Mouse (Mus musculus) embryonic fibroblast, embryonic 13.5 days (primary cell): Measurements from ENCODE around the gene Tbc1d14. TPM values are rescaled to one million over a fixed set of nuclear protein-coding genes. Genes with fewer than 3 reads are reported as not detected.

Experiments used
- H3K27ac ChIP-seq: 2 replicates; pipeline ENCODE4 v1.5.1; 2012; ENCODE audit warnings: low read length, control low read depth, inconsistent platforms; ENCODE audit not compliant: insufficient read depth
- H3K4me1 ChIP-seq: 2 replicates; pipeline ENCODE4 v1.6.1; 2011; ENCODE audit warnings: low read length; ENCODE audit not compliant: control insufficient read depth, insufficient read depth
- H3K4me3 ChIP-seq: 2 replicates; pipeline ENCODE4 v1.5.1; 2011; ENCODE audit warnings: mild to moderate bottlenecking, control low read depth, low read length; ENCODE audit not compliant: insufficient read depth
- CTCF ChIP-seq: IDR thresholded peaks from 2 replicates; pipeline ENCODE4 v1.5.1; 2011; ENCODE audit warnings: mild to moderate bottlenecking, control low read depth, low read length, moderate library complexity, borderline replicate concordance; ENCODE audit not compliant: insufficient read depth
- POLR2A ChIP-seq: IDR thresholded peaks from 2 replicates; pipeline ENCODE4 v1.6.1; 2011; ENCODE audit warnings: low read depth, mild to moderate bottlenecking, control low read depth, low read length, moderate library complexity
- polyA plus RNA-seq: library from polyadenylated mRNA; stranded (reverse); fragments of >200 nt; gene quantifications from 2 replicates; pipeline ENCODE4 v1.2.4, GENCODE M21; 2011; ENCODE audit warnings: low read depth; ENCODE audit not compliant: missing spikeins, insufficient read length

Tbc1d14 gene
- polyA plus RNA-seq, 1 experiment, result 26.1 TPM

GRCm38 (mm10) chr5:36570098-36570497 lies 23.0 kb downstream of the Tbc1d14 start:
- TF ChIP-seq CTCF, result no peak
- no peak for TF ChIP-seq POLR2A
- peaks cover 6% of the 10 kb centered on the region for H3K4me1 ChIP-seq
- no peak overlapping the region for H3K4me3 ChIP-seq
- H3K27ac ChIP-seq, result no peak overlapping the region

GRCm38 (mm10) chr5:36568118-36568517 lies 25.0 kb downstream of the Tbc1d14 start:
- H3K27ac ChIP-seq, result no peak overlapping the region
- no peaks in the 10 kb centered on the region for H3K4me1 ChIP-seq
- H3K4me3 ChIP-seq, result no peak overlapping the region
- TF ChIP-seq CTCF, result no peak
- TF ChIP-seq POLR2A, result no peak

- H3K4me3 ChIP-seq, result no peak overlapping the region
- no peaks in the 10 kb centered on the region for H3K4me1 ChIP-seq
- TF ChIP-seq POLR2A (no peak), CTCF (no peak)
- H3K27ac ChIP-seq, result no peak overlapping the region
These were observed 25.4 kb downstream of the Tbc1d14 start for GRCm38 (mm10) chr5:36567627-36568026.

- Histone ChIP-seq H3K4me1 (no peaks in the 10 kb centered on the region), H3K27ac (no peak overlapping the region), H3K4me3 (no peak overlapping the region)
- TF ChIP-seq CTCF, result no peak
- no peak for TF ChIP-seq POLR2A
These were observed 28.5 kb downstream of the Tbc1d14 start for GRCm38 (mm10) chr5:36564530-36564929.

GRCm38 (mm10) chr5:36563741-36564140 lies 29.3 kb downstream of the Tbc1d14 start:
- Histone ChIP-seq H3K27ac (no peak overlapping the region), H3K4me1 (no peaks in the 10 kb centered on the region), H3K4me3 (no peak overlapping the region)
- no peak for TF ChIP-seq CTCF
- no peak for TF ChIP-seq POLR2A

GRCm38 (mm10) chr5:36562791-36563445 lies 30.2 kb downstream of the Tbc1d14 start:
- Histone ChIP-seq H3K4me1 (no peaks in the 10 kb centered on the region), H3K4me3 (no peak overlapping the region), H3K27ac (no peak overlapping the region)
- TF ChIP-seq CTCF (no peak), POLR2A (no peak)

GRCm38 (mm10) chr5:36561509-36561908 lies 31.6 kb downstream of the Tbc1d14 start:
- TF ChIP-seq POLR2A (no peak), CTCF (no peak)
- no peak overlapping the region for H3K27ac ChIP-seq
- no peak overlapping the region for H3K4me3 ChIP-seq
- no peaks in the 10 kb centered on the region for H3K4me1 ChIP-seq

GRCm38 (mm10) chr5:36560490-36560889 lies 32.6 kb downstream of the Tbc1d14 start:
- no peak for TF ChIP-seq POLR2A
- no peak for TF ChIP-seq CTCF

GRCm38 (mm10) chr5:36559510-36560235 lies 33.4 kb downstream of the Tbc1d14 start:
- H3K27ac ChIP-seq, result no peak overlapping the region
- no peak for TF ChIP-seq CTCF
- TF ChIP-seq POLR2A, result no peak
- no peaks in the 10 kb centered on the region for H3K4me1 ChIP-seq
- H3K4me3 ChIP-seq, result no peak overlapping the region

More at GRCm38 (mm10) chr5:36560490-36560889, 32.6 kb downstream of the Tbc1d14 start:
- Histone ChIP-seq H3K27ac (no peak overlapping the region), H3K4me1 (no peaks in the 10 kb centered on the region), H3K4me3 (no peak overlapping the region)

- H3K27ac ChIP-seq, result no peak overlapping the region
- no peak overlapping the region for H3K4me3 ChIP-seq
- TF ChIP-seq POLR2A (no peak), CTCF (no peak)
- H3K4me1 ChIP-seq, result peaks cover 3% of the 10 kb centered on the region
These were observed 34.0 kb downstream of the Tbc1d14 start for GRCm38 (mm10) chr5:36559106-36559505.
